Mouse (Mus musculus) midbrain, embryonic 13.5 days (tissue): Measurements from ENCODE around the gene Vps45. TPM values are rescaled to one million over a fixed set of nuclear protein-coding genes. Genes with fewer than 3 reads are reported as not detected.

Source experiments
- ATAC-seq: fragments of 200-750 bp; cut with Nextera tagmentation; 2 replicates; pipeline ENCODE4 v1.8.0; 2017; ENCODE audit warnings: mild to moderate bottlenecking, moderate TSS enrichment, moderate library complexity
- H3K27ac ChIP-seq: fragments of 300-500 bp; sonication (generic); 2 replicates; pipeline ENCODE4 v1.5.1; 2015; ENCODE audit warnings: inconsistent platforms, mild to moderate bottlenecking, moderate library complexity
- H3K27me3 ChIP-seq: fragments of 300-500 bp; sonication (generic); 2 replicates; pipeline ENCODE4 v1.6.1; 2015; ENCODE audit warnings: mild to moderate bottlenecking, inconsistent platforms
- H3K36me3 ChIP-seq: fragments of 300-500 bp; sonication (generic); 2 replicates; pipeline ENCODE4 v1.6.1; 2015; ENCODE audit warnings: mild to moderate bottlenecking, inconsistent platforms
- H3K4me1 ChIP-seq: fragments of 300-500 bp; sonication (generic); replicated peaks from 2 replicates; pipeline ENCODE4 v1.6.1; 2015; ENCODE audit warnings: inconsistent platforms
- H3K4me2 ChIP-seq: fragments of 300-500 bp; sonication (generic); replicated peaks from 2 replicates; pipeline ENCODE4 v1.6.1; 2015; ENCODE audit warnings: moderate library complexity, mild to moderate bottlenecking, inconsistent platforms
- H3K4me3 ChIP-seq: fragments of 300-500 bp; sonication (generic); replicated peaks from 2 replicates; pipeline ENCODE4 v1.5.1; 2015; ENCODE audit warnings: mild to moderate bottlenecking, inconsistent platforms
- H3K9ac ChIP-seq: fragments of 300-500 bp; sonication (generic); replicated peaks from 2 replicates; pipeline ENCODE4 v1.6.1; 2015; ENCODE audit warnings: mild to moderate bottlenecking, inconsistent platforms
- H3K9me3 ChIP-seq: fragments of 300-500 bp; sonication (generic); 2 replicates; pipeline ENCODE4 v1.6.1; 2016; ENCODE audit warnings: mild to moderate bottlenecking, inconsistent platforms
- WGBS: fragments of 180-500 bp; shearing (Covaris S2); methylation state at CpG from one replicate; pipeline ENCODE4 v1.1.7; 2015; 5-methylcytosine and 5-hydroxymethylcytosine counted together
- polyA plus RNA-seq: library from polyadenylated mRNA; unstranded; fragments of >200 nt; fragmentation: Nextera tagmentation; extraction: Ambion mirVana; gene quantifications from 2 replicates; pipeline ENCODE4 v1.2.1, GENCODE M21; 2015

The Vps45 gene
- polyA plus RNA-seq, 1 experiment from 2014 or later: 63.7 TPM

DNA sequence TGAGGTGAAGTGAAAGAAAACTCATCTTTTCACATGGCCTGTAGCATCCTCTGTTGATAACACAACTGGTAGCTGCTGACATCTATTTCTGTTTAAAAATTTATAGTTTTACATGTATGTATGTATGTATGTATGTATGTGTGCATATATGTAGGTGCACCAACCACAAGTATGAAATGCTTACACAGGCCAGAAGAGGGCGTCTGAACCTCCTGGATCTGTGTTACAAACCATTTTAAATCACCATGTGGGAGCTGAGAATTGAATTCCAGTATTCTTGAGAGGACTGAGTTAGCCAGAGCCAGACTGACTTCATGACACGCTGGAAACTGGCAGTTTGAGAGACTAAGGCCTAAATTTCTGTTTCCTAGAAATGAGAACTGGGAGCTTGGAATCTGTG is 32.9 kb upstream of the Vps45 start:
- ATAC-seq: no peak
- Histone ChIP-seq H3K4me2 (no peak overlapping the region), H3K9me3 (no peaks in the 10 kb centered on the region), H3K27ac (no peak overlapping the region), H3K36me3 (no peaks in the 10 kb centered on the region), H3K4me3 (no peak overlapping the region), H3K27me3 (no peaks in the 10 kb centered on the region), H3K9ac (no peak overlapping the region), H3K4me1 (no peaks in the 10 kb centered on the region)
- 74% methylated on average over 2 of the region's 2 CpGs for WGBS

GRCm38 (mm10) chr3:96089882-96090489 is 31.7 kb upstream of the Vps45 start:
- H3K27me3 ChIP-seq: no peaks in the 10 kb centered on the region
- H3K4me3 ChIP-seq: no peak overlapping the region
- no peak overlapping the region for H3K27ac ChIP-seq
- 72% methylated on average over 2 of the region's 2 CpGs for WGBS
- no peak overlapping the region for H3K9ac ChIP-seq
- H3K9me3 ChIP-seq: no peaks in the 10 kb centered on the region
- no peaks in the 10 kb centered on the region for H3K36me3 ChIP-seq
- no peak overlapping the region for H3K4me2 ChIP-seq
- H3K4me1 ChIP-seq: no peaks in the 10 kb centered on the region
- ATAC-seq: no peak

- no peak overlapping the region for H3K9ac ChIP-seq
- no peaks in the 10 kb centered on the region for H3K9me3 ChIP-seq
- H3K27ac ChIP-seq: no peak overlapping the region
- H3K4me3 ChIP-seq: no peak overlapping the region
- H3K27me3 ChIP-seq: no peaks in the 10 kb centered on the region
- no peak for ATAC-seq
- H3K36me3 ChIP-seq: no peaks in the 10 kb centered on the region
- no peaks in the 10 kb centered on the region for H3K4me1 ChIP-seq
- 92% methylated on average over 4 of the region's 4 CpGs for WGBS
- no peak overlapping the region for H3K4me2 ChIP-seq
These were observed 29.5 kb upstream of the Vps45 start for GRCm38 (mm10) chr3:96087801-96088200.

DNA sequence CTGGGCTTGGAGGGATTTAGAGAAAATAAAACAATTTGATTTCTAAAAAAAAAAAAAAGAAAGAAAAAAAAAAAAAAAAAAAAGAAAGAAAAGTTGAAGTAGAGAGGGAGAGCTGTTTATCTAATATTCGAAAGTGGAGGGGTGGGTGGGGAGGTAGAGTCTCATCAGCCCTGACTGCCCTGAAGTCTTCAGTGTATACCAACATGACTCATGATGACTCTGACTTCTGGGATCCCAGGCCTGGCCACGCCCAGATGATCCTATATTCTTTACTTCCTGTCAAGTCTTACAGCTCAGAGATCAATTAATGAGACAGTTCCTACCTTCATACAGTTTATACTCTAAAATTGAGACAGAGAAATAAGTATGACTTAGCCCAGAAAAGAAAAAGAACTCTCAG is 29.0 kb upstream of the Vps45 start:
- ATAC-seq: no peak
- no peaks in the 10 kb centered on the region for H3K36me3 ChIP-seq
- no peak overlapping the region for H3K4me2 ChIP-seq
- H3K9ac ChIP-seq: no peak overlapping the region
- H3K27ac ChIP-seq: no peak overlapping the region
- 72% methylated on average over 2 of the region's 2 CpGs for whole genome bisulfite sequencing
- no peaks in the 10 kb centered on the region for H3K4me1 ChIP-seq
- no peaks in the 10 kb centered on the region for H3K9me3 ChIP-seq
- H3K4me3 ChIP-seq: no peak overlapping the region
- no peaks in the 10 kb centered on the region for H3K27me3 ChIP-seq

DNA sequence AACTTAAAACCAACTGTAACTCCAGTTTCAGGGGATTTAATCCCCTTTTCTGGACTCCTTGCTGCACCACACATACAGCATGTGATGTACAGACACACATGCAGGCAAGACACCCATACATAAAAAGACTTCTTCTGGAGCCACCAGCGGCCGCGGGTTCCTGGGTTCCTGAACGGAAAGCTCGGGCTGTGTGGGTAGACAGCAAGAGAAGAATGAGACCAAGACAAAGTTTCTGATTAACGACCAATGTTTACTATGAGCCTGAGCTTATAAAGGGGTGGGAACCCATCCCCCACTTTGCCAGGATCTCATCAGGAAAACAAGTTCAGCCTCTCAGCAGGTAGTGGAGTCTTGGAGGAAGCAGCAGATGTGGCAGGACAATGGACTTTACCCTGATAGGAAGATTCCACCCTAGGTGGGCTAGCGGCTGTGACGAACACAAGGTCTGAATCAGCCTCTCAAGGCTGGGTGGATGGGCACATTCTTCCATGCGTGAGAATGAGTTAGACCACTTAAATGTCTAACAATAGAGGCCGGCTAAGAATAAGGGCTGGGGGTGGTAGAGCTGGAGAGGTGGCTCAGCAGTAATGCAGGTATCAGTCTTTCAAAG is 26.0 kb upstream of the Vps45 start:
- Histone ChIP-seq H3K27me3 (no peaks in the 10 kb centered on the region), H3K36me3 (no peaks in the 10 kb centered on the region), H3K4me3 (no peak overlapping the region), H3K9ac (no peak overlapping the region), H3K27ac (no peak overlapping the region), H3K9me3 (no peaks in the 10 kb centered on the region), H3K4me1 (no peaks in the 10 kb centered on the region), H3K4me2 (no peak overlapping the region)
- no peak for ATAC-seq
- WGBS: 75% methylated on average over 10 of the region's 10 CpGs

DNA sequence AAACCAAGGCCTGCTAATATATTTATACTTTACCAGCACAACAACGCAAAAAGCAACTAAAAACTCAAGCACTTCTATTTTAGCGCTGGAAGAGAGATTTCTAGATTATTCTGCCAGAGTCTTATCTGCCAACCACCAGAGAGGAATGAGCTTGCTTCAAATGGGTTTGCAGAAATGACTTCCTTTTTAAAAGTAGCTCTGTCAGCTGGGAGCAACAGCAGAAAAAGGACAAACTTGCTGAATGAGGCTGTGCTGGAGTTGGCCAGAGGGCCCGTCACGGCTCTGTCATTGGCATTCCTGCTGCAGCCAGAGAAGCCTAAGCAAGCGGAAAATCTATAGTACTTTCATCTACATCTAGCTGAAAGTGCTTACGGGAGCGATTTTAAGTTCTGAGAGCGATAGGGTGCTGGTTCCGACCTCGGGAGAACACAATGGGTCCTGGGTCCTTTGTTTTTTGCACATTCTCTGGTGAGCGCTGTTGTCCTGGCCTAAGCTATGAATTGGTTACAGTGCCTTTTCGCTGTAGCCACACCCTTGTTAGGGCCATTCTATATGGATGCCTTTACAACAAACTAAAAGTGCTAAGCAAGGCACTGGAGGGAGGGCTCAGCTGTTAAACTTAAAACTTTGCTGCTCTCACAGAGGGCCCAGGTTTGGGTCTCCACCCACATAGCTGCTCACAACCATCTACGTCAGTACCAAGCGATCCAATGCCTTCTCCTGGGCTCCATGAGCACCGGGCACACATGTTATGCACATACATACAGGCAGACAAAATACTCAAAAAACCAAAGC is 24.6 kb upstream of the Vps45 start:
- Histone ChIP-seq H3K27me3 (no peaks in the 10 kb centered on the region), H3K4me1 (no peaks in the 10 kb centered on the region), H3K27ac (no peak overlapping the region), H3K36me3 (no peaks in the 10 kb centered on the region), H3K4me2 (no peak overlapping the region), H3K9me3 (no peaks in the 10 kb centered on the region), H3K9ac (no peak overlapping the region), H3K4me3 (no peak overlapping the region)
- 64% methylated on average over 15 of the region's 15 CpGs for WGBS
- no peak for ATAC-seq

DNA sequence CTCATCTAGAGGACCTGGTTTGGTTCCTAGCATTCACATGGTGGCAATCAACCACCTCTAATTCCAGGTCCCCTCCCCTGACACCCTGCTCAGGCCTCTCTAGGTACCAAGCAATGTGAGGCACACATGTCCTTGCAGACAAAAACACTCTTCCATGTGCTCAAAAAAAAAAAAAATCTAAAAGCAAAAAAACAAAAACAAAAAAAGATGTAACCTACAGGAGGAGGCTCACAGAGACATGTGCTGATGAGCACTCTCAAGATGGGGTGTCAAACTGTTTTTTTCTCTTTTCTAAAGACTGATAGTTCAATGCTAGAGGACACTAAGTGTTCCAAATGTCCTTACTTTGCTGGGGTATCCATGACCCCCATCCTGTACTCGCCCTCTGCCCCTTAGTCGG is 23.8 kb upstream of the Vps45 start:
- no peaks in the 10 kb centered on the region for H3K36me3 ChIP-seq
- no peak for ATAC-seq
- no peaks in the 10 kb centered on the region for H3K27me3 ChIP-seq
- 84% methylated on average over 2 of the region's 2 CpGs for WGBS
- H3K9ac ChIP-seq: no peak overlapping the region
- H3K4me2 ChIP-seq: no peak overlapping the region
- H3K4me3 ChIP-seq: no peak overlapping the region
- no peaks in the 10 kb centered on the region for H3K9me3 ChIP-seq
- H3K27ac ChIP-seq: no peak overlapping the region
- H3K4me1 ChIP-seq: no peaks in the 10 kb centered on the region

DNA sequence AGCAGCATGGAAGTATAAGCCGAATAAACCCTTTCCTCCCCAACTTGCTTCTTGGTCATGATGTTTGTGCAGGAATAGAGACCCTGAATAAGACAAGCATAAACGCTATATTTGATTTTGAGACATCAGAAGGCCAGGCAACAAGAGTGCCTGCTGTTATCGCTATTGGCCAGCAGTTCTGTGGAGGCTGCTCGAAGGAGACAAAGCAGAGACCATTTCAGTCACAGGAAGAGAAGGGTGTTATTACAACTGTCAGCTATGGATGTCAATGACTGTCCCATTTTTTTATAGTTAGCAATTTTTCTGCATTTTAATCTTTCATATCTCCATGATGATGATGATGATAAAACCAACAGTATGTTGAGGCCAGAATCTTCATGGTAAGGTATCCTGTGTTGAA is 23.4 kb upstream of the Vps45 start:
- no peak overlapping the region for H3K9ac ChIP-seq
- no peak for ATAC-seq
- no peaks in the 10 kb centered on the region for H3K27me3 ChIP-seq
- WGBS: 90% methylated on average over 4 of the region's 4 CpGs
- H3K4me1 ChIP-seq: no peaks in the 10 kb centered on the region
- H3K4me2 ChIP-seq: no peak overlapping the region
- no peak overlapping the region for H3K27ac ChIP-seq
- no peaks in the 10 kb centered on the region for H3K9me3 ChIP-seq
- H3K4me3 ChIP-seq: no peak overlapping the region
- no peaks in the 10 kb centered on the region for H3K36me3 ChIP-seq

GRCm38 (mm10) chr3:96081006-96081405 is 22.7 kb upstream of the Vps45 start:
- ATAC-seq: no peak
- H3K36me3 ChIP-seq: no peaks in the 10 kb centered on the region
- no peak overlapping the region for H3K4me3 ChIP-seq
- H3K9ac ChIP-seq: no peak overlapping the region
- H3K4me2 ChIP-seq: no peak overlapping the region
- H3K27me3 ChIP-seq: no peaks in the 10 kb centered on the region
- H3K27ac ChIP-seq: no peak overlapping the region
- H3K4me1 ChIP-seq: no peaks in the 10 kb centered on the region
- 70% methylated on average over 1 of the region's 1 CpGs for WGBS
- H3K9me3 ChIP-seq: no peaks in the 10 kb centered on the region

GRCm38 (mm10) chr3:96078711-96079110 is 20.4 kb upstream of the Vps45 start:
- H3K27ac ChIP-seq: no peak overlapping the region
- no peak overlapping the region for H3K4me2 ChIP-seq
- no peak for ATAC-seq
- H3K9me3 ChIP-seq: 0 out of 2 replicates have a peak, but pooled peaks cover 3% of the 10 kb centered on the region
- H3K4me1 ChIP-seq: no peaks in the 10 kb centered on the region
- no peaks in the 10 kb centered on the region for H3K36me3 ChIP-seq
- H3K27me3 ChIP-seq: no peaks in the 10 kb centered on the region
- 75% methylated on average over 3 of the region's 3 CpGs for WGBS
- no peak overlapping the region for H3K9ac ChIP-seq
- no peak overlapping the region for H3K4me3 ChIP-seq

GRCm38 (mm10) chr3:96078066-96078465 is 19.8 kb upstream of the Vps45 start:
- no peak for ATAC-seq
- Histone ChIP-seq H3K4me1 (no peaks in the 10 kb centered on the region), H3K27me3 (no peaks in the 10 kb centered on the region), H3K4me2 (no peak overlapping the region), H3K9ac (no peak overlapping the region), H3K27ac (no peak overlapping the region), H3K9me3 (0 out of 2 replicates have a peak, but pooled peaks cover 3% of the 10 kb centered on the region), H3K36me3 (no peaks in the 10 kb centered on the region), H3K4me3 (no peak overlapping the region)
- 68% methylated on average over 6 of the region's 6 CpGs for WGBS

DNA sequence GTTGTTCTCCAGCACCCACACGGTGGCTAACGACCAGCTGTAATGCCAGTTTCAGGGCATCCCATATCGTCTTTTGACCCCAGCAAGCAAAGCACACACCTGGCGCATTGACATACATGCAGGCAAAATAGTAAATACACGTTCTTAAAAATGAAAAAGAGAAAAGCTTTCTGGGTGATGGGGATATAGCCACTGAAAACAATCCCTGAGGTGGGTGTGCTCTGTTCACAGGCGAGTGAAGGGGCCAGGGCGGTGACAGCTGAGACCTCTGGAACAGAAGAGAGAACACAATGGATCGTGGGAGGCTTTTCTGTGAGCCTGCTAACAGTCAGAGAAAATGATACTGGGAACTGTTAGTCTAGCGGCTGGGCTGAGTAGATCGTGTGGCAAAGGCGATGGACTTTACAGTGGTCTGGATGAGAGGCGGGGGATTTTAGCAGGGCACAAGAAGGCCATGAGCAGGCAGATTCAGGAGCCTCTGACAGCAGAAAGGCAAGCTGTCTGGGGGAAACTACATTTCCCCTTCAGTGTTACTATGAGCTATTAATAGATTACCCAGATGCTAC is 14.7 kb upstream of the Vps45 start:
- no peaks in the 10 kb centered on the region for H3K27me3 ChIP-seq
- no peak overlapping the region for H3K4me3 ChIP-seq
- no peak overlapping the region for H3K4me2 ChIP-seq
- 0 out of 2 replicates have a peak, but pooled peaks cover 3% of the 10 kb centered on the region for H3K9me3 ChIP-seq
- H3K36me3 ChIP-seq: no peaks in the 10 kb centered on the region
- H3K27ac ChIP-seq: no peak overlapping the region
- no peak for ATAC-seq
- WGBS: 61% methylated on average over 12 of the region's 12 CpGs
- H3K4me1 ChIP-seq: no peaks in the 10 kb centered on the region
- no peak overlapping the region for H3K9ac ChIP-seq
